Comparison of ENCODE assay signal across 8 mouse cellular contexts in the genomic region with DNA sequence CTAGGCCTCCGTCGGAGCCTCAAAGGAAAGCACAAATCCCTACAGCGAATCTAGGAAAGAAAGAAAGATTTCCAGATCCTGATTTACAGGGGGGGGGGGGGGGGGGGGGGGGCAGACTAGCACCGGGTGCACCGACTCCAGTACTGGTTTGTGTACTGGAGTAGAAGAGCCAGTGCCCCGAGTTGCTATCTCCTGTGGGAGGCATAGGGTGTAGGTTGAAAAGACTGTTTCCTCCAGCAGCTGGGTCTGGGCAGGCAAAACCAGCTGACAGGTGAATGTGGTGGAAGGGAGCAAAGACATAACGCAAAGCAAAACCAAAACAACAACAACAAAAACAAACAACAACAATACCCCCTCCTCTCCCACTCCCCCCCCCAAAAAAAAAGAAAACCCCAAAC. TPM values are rescaled to one million over a fixed set of nuclear protein-coding genes. Genes with fewer than 3 reads are reported as not detected.
DNase-seq lines count a peak whose midpoint lies in the region; ATAC-seq and TF ChIP-seq lines count a peak whose summit lies in the region.

No protein-coding gene starts in this region.

- peaks cover 17% of the 10 kb centered on the region for H3K4me1 ChIP-seq in heart, embryonic 16.5 days (ENCODE audit: control insufficient read depth, insufficient read depth, low read length)
- peaks cover 26% of the 10 kb centered on the region for H3K4me1 ChIP-seq in hindbrain, embryonic 16.5 days (ENCODE audit: control insufficient read depth, insufficient read depth, low read depth, low read length)
- H3K4me1 ChIP-seq in midbrain, postnatal 0 days (ENCODE audit: insufficient read depth, low read length): peaks cover 7% of the 10 kb centered on the region; the same call in 1 of the 2 replicates
- H3K4me1 ChIP-seq in thymus, adult 2 months (replicated peaks; ENCODE audit: control insufficient read depth, insufficient read depth, low read length): no peaks in the 10 kb centered on the region

- TF ChIP-seq CTCF in brain, embryonic 14.5 days (IDR thresholded peaks at IDR 0.05; ENCODE audit: borderline replicate concordance, extremely low read depth, insufficient read depth, insufficient read length): no peak
- TF ChIP-seq CTCF in midbrain, postnatal 0 days (IDR thresholded peaks at IDR 0.05): no peak
- no peak for TF ChIP-seq CTCF in thymus, adult 2 months (IDR thresholded peaks at IDR 0.05; ENCODE audit: borderline replicate concordance, control insufficient read depth, extremely low read depth, insufficient read depth, low read length, poor library complexity)

- H3K9ac ChIP-seq in heart, embryonic 16.5 days (ENCODE audit: low read length): peak overlapping the region; percentile 76; the same call in 1 of the 2 replicates
- peak overlapping the region; percentile 58 for H3K9ac ChIP-seq in hindbrain, embryonic 16.5 days (ENCODE audit: low read depth, low read length)
- peak overlapping the region; percentile 57; the same call in 1 of the 2 replicates for H3K9ac ChIP-seq in midbrain, postnatal 0 days (replicated peaks; ENCODE audit: low read length, poor library complexity, severe bottlenecking)

- H3K27me3 ChIP-seq in heart, embryonic 16.5 days (ENCODE audit: control insufficient read depth, insufficient read depth, low read length): peaks cover 6% of the 10 kb centered on the region; the same call in 1 of the 2 replicates
- peaks cover 9% of the 10 kb centered on the region for H3K27me3 ChIP-seq in hindbrain, embryonic 16.5 days (replicated peaks; ENCODE audit: control insufficient read depth, insufficient read depth, low read length)
- peaks cover 6% of the 10 kb centered on the region; the same call in 1 of the 2 replicates for H3K27me3 ChIP-seq in midbrain, postnatal 0 days (ENCODE audit: insufficient read depth, low read length)
- peaks cover 11% of the 10 kb centered on the region; the same call in 1 of the 2 replicates for H3K27me3 ChIP-seq in thymus, adult 2 months (ENCODE audit: control insufficient read depth, insufficient read depth, low read length)

- no peak for TF ChIP-seq POLR2A in brain, embryonic 14.5 days (IDR thresholded peaks at IDR 0.05; ENCODE audit: borderline replicate concordance, extremely low read depth, insufficient read depth, insufficient read length, poor library complexity, severe bottlenecking)
- no peak for TF ChIP-seq POLR2A in thymus, adult 2 months (IDR thresholded peaks at IDR 0.05; ENCODE audit: control insufficient read depth, extremely low read depth, insufficient read depth, low read length, poor library complexity)

- H3K27ac ChIP-seq in heart, embryonic 16.5 days (ENCODE audit: low read length): no peak overlapping the region
- no peak overlapping the region for H3K27ac ChIP-seq in hindbrain, embryonic 16.5 days (ENCODE audit: low read depth, low read length)
- H3K27ac ChIP-seq in midbrain, postnatal 0 days (ENCODE audit: low read depth, low read length): no peak overlapping the region
- H3K27ac ChIP-seq in thymus, adult 2 months (ENCODE audit: control insufficient read depth, insufficient read depth, low read length): no peak overlapping the region

- ATAC-seq in heart, embryonic 16.5 days (replicated peaks; ENCODE audit: extremely low read depth, insufficient read depth, low FRiP score): no peak
- ATAC-seq in hindbrain, embryonic 16.5 days: peak; percentile 40; the same call in 1 of the 2 replicates
- ATAC-seq in midbrain, postnatal 0 days (ENCODE audit: low FRiP score): no peak

- WGBS in heart, embryonic 16.5 days: 3% methylated on average over 7 of the region's 7 CpGs
- 0% methylated on average over 7 of the region's 7 CpGs for WGBS in hindbrain, embryonic 16.5 days
- 0% methylated on average over 7 of the region's 7 CpGs for WGBS in midbrain, postnatal 0 days
- 7% methylated on average over 7 of the region's 7 CpGs for WGBS in thymus, adult 2 months

- H3K9me3 ChIP-seq in heart, embryonic 16.5 days (replicated peaks; ENCODE audit: control insufficient read depth, low read length): no peaks in the 10 kb centered on the region
- H3K9me3 ChIP-seq in hindbrain, embryonic 16.5 days (ENCODE audit: control insufficient read depth, low read length): no peaks in the 10 kb centered on the region
- no peaks in the 10 kb centered on the region for H3K9me3 ChIP-seq in midbrain, postnatal 0 days (ENCODE audit: low read length)

- H3K36me3 ChIP-seq in heart, embryonic 16.5 days (ENCODE audit: control insufficient read depth, insufficient read depth): no peaks in the 10 kb centered on the region
- H3K36me3 ChIP-seq in hindbrain, embryonic 16.5 days (ENCODE audit: control insufficient read depth, insufficient read depth, low read length): no peaks in the 10 kb centered on the region
- H3K36me3 ChIP-seq in midbrain, postnatal 0 days (ENCODE audit: insufficient read depth, low read length): no peaks in the 10 kb centered on the region
- H3K36me3 ChIP-seq in thymus, adult 2 months (ENCODE audit: control insufficient read depth, insufficient read depth, low read length): no peaks in the 10 kb centered on the region

- peak overlapping the region; percentile 84 for H3K4me2 ChIP-seq in heart, embryonic 16.5 days (ENCODE audit: low read depth, low read length)
- peak overlapping the region; percentile 98 for H3K4me2 ChIP-seq in hindbrain, embryonic 16.5 days (ENCODE audit: low read length)
- H3K4me2 ChIP-seq in midbrain, postnatal 0 days (ENCODE audit: low read depth, low read length, poor library complexity, severe bottlenecking): peak overlapping the region; percentile 100

- H3K4me3 ChIP-seq in heart, embryonic 16.5 days (ENCODE audit: low read length): peak overlapping the region; percentile 61
- H3K4me3 ChIP-seq in hindbrain, embryonic 16.5 days (ENCODE audit: low read length): peak overlapping the region; percentile 62
- H3K4me3 ChIP-seq in midbrain, postnatal 0 days (ENCODE audit: low read depth, low read length): peak overlapping the region; percentile 64
- no peak overlapping the region for H3K4me3 ChIP-seq in thymus, adult 2 months (ENCODE audit: control insufficient read depth, insufficient read depth, low read length)

- no peak for DNase-seq in heart, adult 9 months (ENCODE audit: low spot score in 2 of 2)
- peak; percentile 37 for DNase-seq in brain, embryonic 14.5 days (ENCODE audit: low read depth)
- DNase-seq in midbrain, postnatal 0 days (ENCODE audit: low spot score): no peak
- DNase-seq in frontal cortex, postnatal 10 days (ENCODE audit: low spot score in 2 of 2): no peak
- no peak for DNase-seq in thymus, adult 2 months
- DNase-seq in spleen, postnatal 4 days (ENCODE audit: low spot score in 2 of 2): no peak

RNA-seq across cellular contexts. Expression of a gene that starts 0.8 kb away (rescaled TPM):
- polyA plus RNA-seq in heart, embryonic 16.5 days (2015; fragmentation: Nextera tagmentation; extraction: Ambion mirVana): 3.1 and 3.7 TPM in 2 replicates
- polyA plus RNA-seq in brain, embryonic 14.5 days (2012; rRNA removed): 5.1 and 7.2 TPM in 2 replicates
- polyA plus RNA-seq in hindbrain, embryonic 16.5 days (2015; fragmentation: Nextera tagmentation; extraction: Ambion mirVana): 2.0 and 2.7 TPM in 2 replicates
- total RNA-seq in midbrain, postnatal 0 days (2014; rRNA removed): 1.9 and 3.0 TPM in 2 replicates
- 2.9 and 3.8 TPM in 2 replicates for polyA plus RNA-seq in midbrain, postnatal 0 days (2015; fragmentation: Nextera tagmentation; extraction: Ambion mirVana)
- 0.06 and 0.07 TPM in 2 replicates for polyA plus RNA-seq in thymus, adult 2 months (2012; rRNA removed)
